Mouse (Mus musculus) megakaryocyte, embryonic 14.5 days (primary cell): ENCODE data around the gene Adap1.

Experiments used
- FLI1 ChIP-seq: IDR thresholded peaks from 2 replicates; pipeline ENCODE4 v1.6.1; 2012; ENCODE audit warnings: low read length, inconsistent platforms, mixed read lengths
- GATA1 ChIP-seq: IDR thresholded peaks from 3 replicates; pipeline ENCODE4 v1.6.1; 2012; ENCODE audit warnings: mixed read lengths, low read length, inconsistent platforms, borderline replicate concordance

- TF ChIP-seq GATA1 (no peak), FLI1 (no peak)
Measured at GRCm38 (mm10) chr5:139311822-139312221, 13.6 kb downstream of the Adap1 start.
